Mouse (Mus musculus): ENCODE measurements at regions not wholly inside any gene's neighbourhood (a gene's known extent, or its start where the extent isn't known, plus 50 kb on each side); places are given as distances from the start of the nearest gene placed in this dataset.
A peak's percentile ranks its signal among the peaks of the same experiment; 100 is the strongest.
"Not testable (repeated sequence)": the region's sequence is repeated elsewhere in the genome, so short reads cannot be mapped to it uniquely, and the experiment has no call there.

GRCm38 (mm10) chr7:137522450-137522849 lies 85.0 kb downstream of the Glrx3 start:
- DNase-seq = no peak

- DNase-seq = no peak
Measured at GRCm38 (mm10) chr7:137533476-137533875, 96.1 kb downstream of the Glrx3 start.

GRCm38 (mm10) chr7:137549991-137550390 lies 112.6 kb downstream of the Glrx3 start:
- DNase-seq = no peak

- DNase-seq = peak; percentile 4
Measured at GRCm38 (mm10) chr7:137552551-137553198, 115.3 kb downstream of the Glrx3 start.

GRCm38 (mm10) chr7:137555481-137555880 lies 118.1 kb downstream of the Glrx3 start:
- no peak for DNase-seq

- DNase-seq = no peak
Measured at GRCm38 (mm10) chr7:137557439-137557838, 120.0 kb downstream of the Glrx3 start.

GRCm38 (mm10) chr7:137558871-137559270 lies 121.5 kb downstream of the Glrx3 start:
- DNase-seq = no peak

- no peak for DNase-seq
Measured at GRCm38 (mm10) chr7:137570199-137570598, 132.8 kb downstream of the Glrx3 start.

- DNase-seq = no peak
Measured at GRCm38 (mm10) chr7:137575491-137575890, 138.1 kb downstream of the Glrx3 start.

GRCm38 (mm10) chr7:137576251-137576650 lies 138.8 kb downstream of the Glrx3 start:
- no peak for DNase-seq

- no peak for DNase-seq
Measured at GRCm38 (mm10) chr7:137583556-137583955, 146.1 kb downstream of the Glrx3 start.

- not testable (repeated sequence) for DNase-seq
Measured at GRCm38 (mm10) chr7:137584916-137585315, 147.5 kb downstream of the Glrx3 start.

GRCm38 (mm10) chr7:137593570-137593969 lies 156.2 kb downstream of the Glrx3 start:
- DNase-seq = no peak

- DNase-seq = no peak
Measured at GRCm38 (mm10) chr7:137595567-137595966, 158.2 kb downstream of the Glrx3 start.

- no peak for DNase-seq
Measured at GRCm38 (mm10) chr7:137596161-137596560, 158.7 kb downstream of the Glrx3 start.

GRCm38 (mm10) chr7:137603039-137603438 lies 165.6 kb downstream of the Glrx3 start:
- peak; percentile 84 for DNase-seq

- DNase-seq = no peak
Measured at GRCm38 (mm10) chr7:137609752-137610151, 172.3 kb downstream of the Glrx3 start.

GRCm38 (mm10) chr7:137611363-137611762 lies 173.9 kb downstream of the Glrx3 start:
- DNase-seq = no peak

- DNase-seq = peak; percentile 35
Measured at GRCm38 (mm10) chr7:137611891-137612522, 174.6 kb downstream of the Glrx3 start.

GRCm38 (mm10) chr7:137618406-137619133 lies 181.2 kb downstream of the Glrx3 start:
- DNase-seq = no peak

GRCm38 (mm10) chr7:137619286-137619789 lies 181.9 kb downstream of the Glrx3 start:
- DNase-seq = no peak

GRCm38 (mm10) chr7:137628266-137628665 lies 190.9 kb downstream of the Glrx3 start:
- no peak for DNase-seq

GRCm38 (mm10) chr7:137629540-137629939 lies 192.1 kb downstream of the Glrx3 start:
- DNase-seq = no peak

- no peak for DNase-seq
Measured at GRCm38 (mm10) chr7:137648621-137649020, 211.2 kb downstream of the Glrx3 start.

Measured in kidney, postnatal 10 days (tissue).